Comparison of ENCODE assay signal across 7 mouse cellular contexts in genomic region chr5:118326837-118327541, GRCm38 (mm10).
DNase-seq lines count a peak whose midpoint lies in the region; ATAC-seq and TF ChIP-seq lines count a peak whose summit lies in the region.

No protein-coding gene starts in this region.

- H3K9me3 ChIP-seq in ES-Bruce4 (replicated peaks; ENCODE audit: control insufficient read depth, insufficient read depth, low read length, poor library complexity, severe bottlenecking) = no peaks in the 10 kb centered on the region
- H3K9me3 ChIP-seq in forebrain, postnatal 0 days (ENCODE audit: low read length) = no peaks in the 10 kb centered on the region
- no peaks in the 10 kb centered on the region for H3K9me3 ChIP-seq in hindbrain, postnatal 0 days (ENCODE audit: low read length)
- peaks cover 4% of the 10 kb centered on the region; the same call in 1 of the 2 replicates for H3K9me3 ChIP-seq in limb, embryonic 11.5 days (ENCODE audit: control insufficient read depth, low read length)
- 0 out of 2 replicates have a peak, but pooled peaks cover 4% of the 10 kb centered on the region for H3K9me3 ChIP-seq in midbrain, embryonic 15.5 days

- H3K36me3 ChIP-seq in ES-Bruce4 (ENCODE audit: control insufficient read depth, insufficient read depth, low read length, poor library complexity, severe bottlenecking) = no peaks in the 10 kb centered on the region
- H3K36me3 ChIP-seq in forebrain, postnatal 0 days (ENCODE audit: insufficient read depth) = no peaks in the 10 kb centered on the region
- H3K36me3 ChIP-seq in hindbrain, postnatal 0 days (ENCODE audit: insufficient read depth, low read length) = no peaks in the 10 kb centered on the region
- no peaks in the 10 kb centered on the region for H3K36me3 ChIP-seq in limb, embryonic 11.5 days (ENCODE audit: control insufficient read depth, insufficient read depth, low read length)
- H3K36me3 ChIP-seq in midbrain, embryonic 15.5 days (replicated peaks) = no peaks in the 10 kb centered on the region
- no peaks in the 10 kb centered on the region for H3K36me3 ChIP-seq in thymus, adult 2 months (ENCODE audit: control insufficient read depth, insufficient read depth, low read length)

- peaks cover 2% of the 10 kb centered on the region for H3K4me1 ChIP-seq in ES-Bruce4 (ENCODE audit: control insufficient read depth, insufficient read depth, low read length)
- peaks cover 3% of the 10 kb centered on the region; the same call in 1 of the 2 replicates for H3K4me1 ChIP-seq in forebrain, postnatal 0 days (ENCODE audit: insufficient read depth)
- H3K4me1 ChIP-seq in hindbrain, postnatal 0 days (ENCODE audit: insufficient read depth, low read length) = peaks cover 13% of the 10 kb centered on the region
- H3K4me1 ChIP-seq in limb, embryonic 11.5 days (ENCODE audit: control insufficient read depth, insufficient read depth, low read length) = peaks cover 8% of the 10 kb centered on the region
- peaks cover 24% of the 10 kb centered on the region for H3K4me1 ChIP-seq in midbrain, embryonic 15.5 days
- peaks cover 12% of the 10 kb centered on the region for H3K4me1 ChIP-seq in thymus, adult 2 months (replicated peaks; ENCODE audit: control insufficient read depth, insufficient read depth, low read length)

- H3K27ac ChIP-seq in ES-Bruce4 (ENCODE audit: insufficient read depth, low read length) = no peak overlapping the region
- H3K27ac ChIP-seq in forebrain, postnatal 0 days (ENCODE audit: low read depth, low read length) = peak overlapping the region; percentile 40; the same call in 1 of the 2 replicates
- no peak overlapping the region for H3K27ac ChIP-seq in hindbrain, postnatal 0 days
- no peak overlapping the region for H3K27ac ChIP-seq in limb, embryonic 11.5 days (replicated peaks; ENCODE audit: low read depth, low read length)
- H3K27ac ChIP-seq in midbrain, embryonic 15.5 days = peak overlapping the region; percentile 76
- no peak overlapping the region for H3K27ac ChIP-seq in thymus, adult 2 months (ENCODE audit: control insufficient read depth, insufficient read depth, low read length)

- 1% methylated on average over 18 of the region's 18 CpGs for WGBS in forebrain, postnatal 0 days
- WGBS in hindbrain, postnatal 0 days = 2% methylated on average over 18 of the region's 18 CpGs
- under 1% methylated on average over 18 of the region's 18 CpGs for WGBS in limb, embryonic 11.5 days
- under 1% methylated on average over 18 of the region's 18 CpGs for WGBS in midbrain, embryonic 15.5 days
- under 1% methylated on average over 18 of the region's 18 CpGs for WGBS in thymus, adult 2 months

- no peak for TF ChIP-seq CTCF in ES-Bruce4 (IDR thresholded peaks at IDR 0.05; ENCODE audit: low read depth, low read length)
- no peak for TF ChIP-seq CTCF in forebrain, postnatal 0 days (IDR thresholded peaks at IDR 0.05; ENCODE audit: low read depth)
- no peak for TF ChIP-seq CTCF in hindbrain, postnatal 0 days (IDR thresholded peaks at IDR 0.05; ENCODE audit: low read depth)
- no peak for TF ChIP-seq CTCF in thymus, adult 2 months (IDR thresholded peaks at IDR 0.05; ENCODE audit: borderline replicate concordance, control insufficient read depth, extremely low read depth, insufficient read depth, low read length, poor library complexity)

- TF ChIP-seq POLR2A in ES-Bruce4 (IDR thresholded peaks at IDR 0.05; ENCODE audit: insufficient read depth, low read length) = no peak
- no peak for TF ChIP-seq POLR2A in thymus, adult 2 months (IDR thresholded peaks at IDR 0.05; ENCODE audit: control insufficient read depth, extremely low read depth, insufficient read depth, low read length, poor library complexity)

- H3K4me2 ChIP-seq in forebrain, postnatal 0 days (ENCODE audit: low read depth) = peak overlapping the region; percentile 48
- peak overlapping the region; percentile 56 for H3K4me2 ChIP-seq in hindbrain, postnatal 0 days (ENCODE audit: low read depth, low read length)
- H3K4me2 ChIP-seq in limb, embryonic 11.5 days (ENCODE audit: low read depth, severe bottlenecking) = peak overlapping the region; percentile 49
- H3K4me2 ChIP-seq in midbrain, embryonic 15.5 days = peak overlapping the region; percentile 51

- H3K27me3 ChIP-seq in ES-Bruce4 (ENCODE audit: control insufficient read depth, insufficient read depth, low read length, poor library complexity, severe bottlenecking) = no peaks in the 10 kb centered on the region
- no peaks in the 10 kb centered on the region for H3K27me3 ChIP-seq in forebrain, postnatal 0 days (ENCODE audit: insufficient read depth, low read length)
- no peaks in the 10 kb centered on the region for H3K27me3 ChIP-seq in hindbrain, postnatal 0 days (ENCODE audit: insufficient read depth, low read length)
- no peaks in the 10 kb centered on the region for H3K27me3 ChIP-seq in limb, embryonic 11.5 days (ENCODE audit: control insufficient read depth, insufficient read depth, low read length)
- no peaks in the 10 kb centered on the region for H3K27me3 ChIP-seq in midbrain, embryonic 15.5 days (replicated peaks)
- peaks cover 7% of the 10 kb centered on the region; the same call in 1 of the 2 replicates for H3K27me3 ChIP-seq in thymus, adult 2 months (ENCODE audit: control insufficient read depth, insufficient read depth, low read length)

- no peak overlapping the region for H3K9ac ChIP-seq in ES-Bruce4 (ENCODE audit: low read depth, poor library complexity, severe bottlenecking)
- H3K9ac ChIP-seq in forebrain, postnatal 0 days = no peak overlapping the region
- H3K9ac ChIP-seq in hindbrain, postnatal 0 days (replicated peaks; ENCODE audit: low read length) = no peak overlapping the region; the same call in 1 of the 2 replicates
- no peak overlapping the region for H3K9ac ChIP-seq in limb, embryonic 11.5 days (ENCODE audit: low read length)
- H3K9ac ChIP-seq in midbrain, embryonic 15.5 days = 0 out of 2 replicates have a peak overlapping the region, but pooled peaks have one; percentile 7

- TF ChIP-seq EP300 in ES-Bruce4 (IDR thresholded peaks at IDR 0.05; ENCODE audit: insufficient read depth, low read depth, low read length) = peak; percentile 89

- peak; percentile 85 for DNase-seq in brain, embryonic 18.5 days (ENCODE audit: low read depth, low spot score)
- peak; percentile 93 for DNase-seq in forebrain, postnatal 0 days
- peak; percentile 84 for DNase-seq in hindbrain, postnatal 0 days (ENCODE audit: low spot score)
- DNase-seq in limb, embryonic 11.5 days (ENCODE audit: low spot score) = peak; percentile 60
- peak; percentile 67 for DNase-seq in thymus, adult 2 months

- H3K4me3 ChIP-seq in ES-Bruce4 (ENCODE audit: low read depth, low read length) = peak overlapping the region; percentile 61
- peak overlapping the region; percentile 26 for H3K4me3 ChIP-seq in forebrain, postnatal 0 days (ENCODE audit: low read depth, low read length)
- H3K4me3 ChIP-seq in hindbrain, postnatal 0 days (ENCODE audit: low read length) = peak overlapping the region; percentile 20
- peak overlapping the region; percentile 10; the same call in 1 of the 2 replicates for H3K4me3 ChIP-seq in limb, embryonic 11.5 days (ENCODE audit: low read depth, low read length)
- peak overlapping the region; percentile 20 for H3K4me3 ChIP-seq in midbrain, embryonic 15.5 days
- peak overlapping the region; percentile 38 for H3K4me3 ChIP-seq in thymus, adult 2 months (ENCODE audit: control insufficient read depth, insufficient read depth, low read length)

- ATAC-seq in forebrain, postnatal 0 days = peak; percentile 81
- ATAC-seq in hindbrain, postnatal 0 days = peak; percentile 46
- 0 out of 2 replicates have a peak, but pooled peaks have one; percentile 16 for ATAC-seq in limb, embryonic 11.5 days (ENCODE audit: insufficient number of reproducible peaks, low FRiP score, low TSS enrichment, low read depth)
- peak; percentile 52 for ATAC-seq in midbrain, embryonic 15.5 days (replicated peaks)

Comparison
In these comparisons a context has a peak if more than half of its experiments do, and no peak if none do; other contexts are left out.
1. H3K27ac ChIP-seq: peak in forebrain, postnatal 0 days (single experiment) and midbrain, embryonic 15.5 days (single experiment); none in ES-Bruce4 (single experiment), hindbrain, postnatal 0 days (single experiment), limb, embryonic 11.5 days (single experiment) and thymus, adult 2 months (single experiment).
2. H3K4me3 ChIP-seq: peak in every context shown above with its lines; median percentile 61 in ES-Bruce4; 38 in thymus, adult 2 months; 26 in forebrain, postnatal 0 days; 20 in hindbrain, postnatal 0 days; 20 in midbrain, embryonic 15.5 days; 10 in limb, embryonic 11.5 days.
3. ATAC-seq: peak in every context shown above with its lines; median percentile 81 in forebrain, postnatal 0 days; 52 in midbrain, embryonic 15.5 days; 46 in hindbrain, postnatal 0 days; 16 in limb, embryonic 11.5 days.
4. Peak in every context shown above with its lines, with median percentiles within 50 percentile points of each other: DNase-seq and H3K4me2 ChIP-seq.